Mouse (Mus musculus): ENCODE measurements at regions not wholly inside any gene's neighbourhood (a gene's known extent, or its start where the extent isn't known, plus 50 kb on each side); places are given as distances from the start of the nearest gene placed in this dataset.

- ATAC-seq (ENCODE audit: insufficient read depth, low read depth), result no peak
- DNase-seq (ENCODE audit: low spot score), result no peak
- TF ChIP-seq EP300 (IDR thresholded peaks at IDR 0.05; ENCODE audit: low read depth) (no peak), CTCF (IDR thresholded peaks at IDR 0.05; ENCODE audit: low read depth) (no peak)
- H3K9me3 ChIP-seq (replicated peaks; ENCODE audit: control insufficient read depth, low read length), result no peaks in the 10 kb centered on the region
- no peak overlapping the region for H3K9ac ChIP-seq (replicated peaks; ENCODE audit: low read depth, low read length)
- H3K4me3 ChIP-seq (ENCODE audit: low read depth, low read length), result no peak overlapping the region
- no peaks in the 10 kb centered on the region for H3K4me1 ChIP-seq (ENCODE audit: control insufficient read depth, insufficient read depth)
- 68% methylated on average over 8 of the region's 8 CpGs for WGBS
- no peak overlapping the region for H3K4me2 ChIP-seq (ENCODE audit: low read depth, low read length)
- no peaks in the 10 kb centered on the region for H3K36me3 ChIP-seq (replicated peaks; ENCODE audit: control insufficient read depth, insufficient read depth, low read length)
- no peak overlapping the region for H3K27ac ChIP-seq (ENCODE audit: low read depth)
- H3K27me3 ChIP-seq (ENCODE audit: control insufficient read depth, insufficient read depth, low read length), result no peaks in the 10 kb centered on the region
These were observed 134.7 kb downstream of the Snx10 start for GRCm38 (mm10) chr6:51658360-51658759.

- no peak for DNase-seq (ENCODE audit: low spot score)
- Histone ChIP-seq H3K27ac (ENCODE audit: low read depth) (no peak overlapping the region), H3K4me2 (ENCODE audit: low read depth, low read length) (no peak overlapping the region), H3K9ac (replicated peaks; ENCODE audit: low read depth, low read length) (no peak overlapping the region), H3K36me3 (replicated peaks; ENCODE audit: control insufficient read depth, insufficient read depth, low read length) (no peaks in the 10 kb centered on the region), H3K4me1 (ENCODE audit: control insufficient read depth, insufficient read depth) (no peaks in the 10 kb centered on the region), H3K9me3 (replicated peaks; ENCODE audit: control insufficient read depth, low read length) (peaks cover 13% of the 10 kb centered on the region), H3K4me3 (ENCODE audit: low read depth, low read length) (no peak overlapping the region), H3K27me3 (ENCODE audit: control insufficient read depth, insufficient read depth, low read length) (no peaks in the 10 kb centered on the region)
- WGBS, result 82% methylated on average over 3 of the region's 3 CpGs
- TF ChIP-seq EP300 (IDR thresholded peaks at IDR 0.05; ENCODE audit: low read depth) (no peak), CTCF (IDR thresholded peaks at IDR 0.05; ENCODE audit: low read depth) (no peak)
- no peak for ATAC-seq (ENCODE audit: insufficient read depth, low read depth)
These were observed 139.5 kb downstream of the Snx10 start for GRCm38 (mm10) chr6:51663178-51663577.

GRCm38 (mm10) chr6:51664049-51664448 lies 140.3 kb downstream of the Snx10 start:
- Histone ChIP-seq H3K4me2 (ENCODE audit: low read depth, low read length) (no peak overlapping the region), H3K27ac (ENCODE audit: low read depth) (no peak overlapping the region), H3K9ac (replicated peaks; ENCODE audit: low read depth, low read length) (no peak overlapping the region), H3K36me3 (replicated peaks; ENCODE audit: control insufficient read depth, insufficient read depth, low read length) (no peaks in the 10 kb centered on the region), H3K4me1 (ENCODE audit: control insufficient read depth, insufficient read depth) (no peaks in the 10 kb centered on the region), H3K27me3 (ENCODE audit: control insufficient read depth, insufficient read depth, low read length) (no peaks in the 10 kb centered on the region), H3K9me3 (replicated peaks; ENCODE audit: control insufficient read depth, low read length) (peaks cover 13% of the 10 kb centered on the region), H3K4me3 (ENCODE audit: low read depth, low read length) (no peak overlapping the region)
- ATAC-seq (ENCODE audit: insufficient read depth, low read depth), result no peak
- no peak for DNase-seq (ENCODE audit: low spot score)
- TF ChIP-seq CTCF (IDR thresholded peaks at IDR 0.05; ENCODE audit: low read depth), result no peak
- TF ChIP-seq EP300 (IDR thresholded peaks at IDR 0.05; ENCODE audit: low read depth), result no peak
- WGBS, result 89% methylated on average over 5 of the region's 5 CpGs

- H3K4me3 ChIP-seq (ENCODE audit: low read depth, low read length), result no peak overlapping the region
- no peak overlapping the region for H3K27ac ChIP-seq (ENCODE audit: low read depth)
- no peak overlapping the region for H3K9ac ChIP-seq (replicated peaks; ENCODE audit: low read depth, low read length)
- DNase-seq (ENCODE audit: low spot score) (no peak), ATAC-seq (ENCODE audit: insufficient read depth, low read depth) (no peak)
- H3K27me3 ChIP-seq (ENCODE audit: control insufficient read depth, insufficient read depth, low read length), result no peaks in the 10 kb centered on the region
- H3K9me3 ChIP-seq (replicated peaks; ENCODE audit: control insufficient read depth, low read length), result peaks cover 13% of the 10 kb centered on the region
- no peaks in the 10 kb centered on the region for H3K36me3 ChIP-seq (replicated peaks; ENCODE audit: control insufficient read depth, insufficient read depth, low read length)
- H3K4me1 ChIP-seq (ENCODE audit: control insufficient read depth, insufficient read depth), result no peaks in the 10 kb centered on the region
- H3K4me2 ChIP-seq (ENCODE audit: low read depth, low read length), result no peak overlapping the region
- TF ChIP-seq CTCF (IDR thresholded peaks at IDR 0.05; ENCODE audit: low read depth), result no peak
- TF ChIP-seq EP300 (IDR thresholded peaks at IDR 0.05; ENCODE audit: low read depth), result no peak
- 38% methylated on average over 3 of the region's 3 CpGs for WGBS
These were observed 143.3 kb downstream of the Snx10 start for GRCm38 (mm10) chr6:51667022-51667421.

- WGBS, result 89% methylated on average over 13 of the region's 13 CpGs
- Histone ChIP-seq H3K9ac (replicated peaks; ENCODE audit: low read depth, low read length) (no peak overlapping the region), H3K36me3 (replicated peaks; ENCODE audit: control insufficient read depth, insufficient read depth, low read length) (no peaks in the 10 kb centered on the region), H3K27me3 (ENCODE audit: control insufficient read depth, insufficient read depth, low read length) (no peaks in the 10 kb centered on the region), H3K4me1 (ENCODE audit: control insufficient read depth, insufficient read depth) (no peaks in the 10 kb centered on the region), H3K4me3 (ENCODE audit: low read depth, low read length) (no peak overlapping the region), H3K27ac (ENCODE audit: low read depth) (no peak overlapping the region), H3K4me2 (ENCODE audit: low read depth, low read length) (no peak overlapping the region), H3K9me3 (replicated peaks; ENCODE audit: control insufficient read depth, low read length) (no peaks in the 10 kb centered on the region)
- no peak for TF ChIP-seq CTCF (IDR thresholded peaks at IDR 0.05; ENCODE audit: low read depth)
- TF ChIP-seq EP300 (IDR thresholded peaks at IDR 0.05; ENCODE audit: low read depth), result no peak
- ATAC-seq (ENCODE audit: insufficient read depth, low read depth), result no peak
- DNase-seq (ENCODE audit: low spot score), result no peak
These were observed 151.7 kb downstream of the Snx10 start for GRCm38 (mm10) chr6:51675342-51675945.
